Mouse (Mus musculus): ENCODE data around the gene 1700067P10Rik.

The 1700067P10Rik gene

GRCm38 (mm10) chr17:48095718-48096121 lies 6.6 kb downstream of the 1700067P10Rik start:
- in situ Hi-C loops (cut with MboI; ENCODE audit: low sequenced_read_pairs), result no loop called here

GRCm38 (mm10) chr17:48096321-48096720 lies 7.2 kb downstream of the 1700067P10Rik start:
- in situ Hi-C loops (cut with MboI; ENCODE audit: low sequenced_read_pairs), result no loop called here

- in situ Hi-C loops (cut with MboI; ENCODE audit: low sequenced_read_pairs), result no loop called here
Measured at GRCm38 (mm10) chr17:48097011-48097742, 8.1 kb downstream of the 1700067P10Rik start.

- in situ Hi-C loops (cut with MboI; ENCODE audit: low sequenced_read_pairs), result no loop called here
Measured at GRCm38 (mm10) chr17:48097743-48098527, 8.8 kb downstream of the 1700067P10Rik start.

GRCm38 (mm10) chr17:48098528-48098890 lies 9.4 kb downstream of the 1700067P10Rik start:
- in situ Hi-C loops (cut with MboI; ENCODE audit: low sequenced_read_pairs), result no loop called here

- in situ Hi-C loops (cut with MboI; ENCODE audit: low sequenced_read_pairs), result no loop called here
Measured at GRCm38 (mm10) chr17:48099312-48099711, 10.2 kb downstream of the 1700067P10Rik start.

GRCm38 (mm10) chr17:48100441-48101417 lies 11.6 kb downstream of the 1700067P10Rik start:
- in situ Hi-C loops (cut with MboI; ENCODE audit: low sequenced_read_pairs), result loop anchor here (10.0 kb wide), 1 partner anchor 234 kb away; no protein-coding TSS in a partner anchor

- in situ Hi-C loops (cut with MboI; ENCODE audit: low sequenced_read_pairs), result loop anchor here (10.0 kb wide), 1 partner anchor 227 kb away; no protein-coding TSS in a partner anchor
Measured at GRCm38 (mm10) chr17:48107333-48107732, 18.2 kb downstream of the 1700067P10Rik start.

GRCm38 (mm10) chr17:48107862-48108261 lies 18.7 kb downstream of the 1700067P10Rik start:
- in situ Hi-C loops (cut with MboI; ENCODE audit: low sequenced_read_pairs), result loop anchor here (10.0 kb wide), 1 partner anchor 227 kb away; no protein-coding TSS in a partner anchor

GRCm38 (mm10) chr17:48108520-48108919 lies 19.4 kb downstream of the 1700067P10Rik start:
- in situ Hi-C loops (cut with MboI; ENCODE audit: low sequenced_read_pairs), result loop anchor here (10.0 kb wide), 1 partner anchor 226 kb away; no protein-coding TSS in a partner anchor

- in situ Hi-C loops (cut with MboI; ENCODE audit: low sequenced_read_pairs), result no loop called here
Measured at GRCm38 (mm10) chr17:48110547-48111287, 21.6 kb downstream of the 1700067P10Rik start.

GRCm38 (mm10) chr17:48118570-48118969 lies 29.5 kb downstream of the 1700067P10Rik start:
- in situ Hi-C loops (cut with MboI; ENCODE audit: low sequenced_read_pairs), result no loop called here

GRCm38 (mm10) chr17:48119656-48120055 lies 30.5 kb downstream of the 1700067P10Rik start:
- in situ Hi-C loops (cut with MboI; ENCODE audit: low sequenced_read_pairs), result no loop called here

GRCm38 (mm10) chr17:48120456-48120855 lies 31.3 kb downstream of the 1700067P10Rik start:
- in situ Hi-C loops (cut with MboI; ENCODE audit: low sequenced_read_pairs), result no loop called here

- in situ Hi-C loops (cut with MboI; ENCODE audit: low sequenced_read_pairs), result no loop called here
Measured at GRCm38 (mm10) chr17:48132810-48133209, 43.7 kb downstream of the 1700067P10Rik start.
